15 mouse cellular contexts compared by ENCODE assay signal in genomic region chr10:95244961-95245679, GRCm38 (mm10).
A peak's percentile ranks its signal among the peaks of the same experiment; 100 is the strongest.
DNase-seq lines count a peak whose midpoint lies in the region; ATAC-seq lines count a peak whose summit lies in the region.
"Had no signal": no experiment of that assay in that cellular context is flagged by ENCODE, and none has a peak within 500 bp of the region (broad histone marks: within the 10 kb centered on the region; RNA-seq: fewer than 3 reads in every experiment).

No protein-coding gene starts in this region.

- DNase-seq in ES-CJ7 (ENCODE audit: low read depth, low spot score) = peak; percentile 93
- DNase-seq in WW6 (ENCODE audit: low read depth, low spot score) = peak; percentile 56
- DNase-seq in spleen, postnatal 14 days (ENCODE audit: low spot score in 2 of 2) = no peak
- DNase-seq in right cerebral cortex, adult 18-20 months = no peak
- DNase-seq: adrenal gland, postnatal 36 days; liver; lung, postnatal 10 days; thymus, postnatal 14 days had no signal

- peaks cover 2% of the 10 kb centered on the region; the same call in 1 of the 2 replicates for H3K27me3 ChIP-seq in hindbrain, embryonic 13.5 days
- no peaks in the 10 kb centered on the region for H3K27me3 ChIP-seq in midbrain, embryonic 15.5 days (replicated peaks)
- H3K27me3 ChIP-seq: CH12.LX; embryonic facial prominence, embryonic 15.5 days; heart, embryonic 15.5 days had no signal

- H3K4me2 ChIP-seq in hindbrain, embryonic 13.5 days = 0 out of 2 replicates have a peak overlapping the region, but pooled peaks have one; percentile 15
- H3K4me2 ChIP-seq in midbrain, embryonic 15.5 days = no peak overlapping the region
- H3K4me2 ChIP-seq: embryonic facial prominence, embryonic 15.5 days; heart, embryonic 15.5 days had no signal

- no peak overlapping the region for H3K4me3 ChIP-seq in hindbrain, embryonic 13.5 days
- no peak overlapping the region for H3K4me3 ChIP-seq in midbrain, embryonic 15.5 days
- H3K4me3 ChIP-seq: embryonic facial prominence, embryonic 15.5 days; heart, embryonic 15.5 days had no signal

- peak; percentile 47; the same call in 1 of the 2 replicates for ATAC-seq in hindbrain, embryonic 13.5 days (ENCODE audit: low FRiP score)
- ATAC-seq in midbrain, embryonic 15.5 days (replicated peaks) = peak; percentile 46
- no peak for ATAC-seq in megakaryocyte, adult 5-6 weeks (ENCODE audit: poor library complexity, severe bottlenecking)
- ATAC-seq: inflammation-experienced regulatory T-cells, adult 6 months had no signal

- H3K36me3 ChIP-seq in hindbrain, embryonic 13.5 days = no peaks in the 10 kb centered on the region
- no peaks in the 10 kb centered on the region for H3K36me3 ChIP-seq in midbrain, embryonic 15.5 days (replicated peaks)
- H3K36me3 ChIP-seq: embryonic facial prominence, embryonic 15.5 days; heart, embryonic 15.5 days had no signal

- peaks cover 10% of the 10 kb centered on the region for H3K4me1 ChIP-seq in hindbrain, embryonic 13.5 days (replicated peaks)
- H3K4me1 ChIP-seq in midbrain, embryonic 15.5 days = peaks cover 12% of the 10 kb centered on the region
- H3K4me1 ChIP-seq: embryonic facial prominence, embryonic 15.5 days had no signal

- no peaks in the 10 kb centered on the region for H3K9me3 ChIP-seq in hindbrain, embryonic 13.5 days
- H3K9me3 ChIP-seq in midbrain, embryonic 15.5 days = no peaks in the 10 kb centered on the region
- H3K9me3 ChIP-seq: embryonic facial prominence, embryonic 15.5 days; heart, embryonic 15.5 days had no signal

- no peak overlapping the region for H3K27ac ChIP-seq in hindbrain, embryonic 13.5 days
- 0 out of 2 replicates have a peak overlapping the region, but pooled peaks have one; percentile 8 for H3K27ac ChIP-seq in midbrain, embryonic 15.5 days
- H3K27ac ChIP-seq: embryonic facial prominence, embryonic 15.5 days; heart, embryonic 15.5 days had no signal

- no peak overlapping the region for H3K9ac ChIP-seq in hindbrain, embryonic 13.5 days
- H3K9ac ChIP-seq in midbrain, embryonic 15.5 days = no peak overlapping the region
- H3K9ac ChIP-seq: embryonic facial prominence, embryonic 15.5 days; heart, embryonic 15.5 days had no signal

- 42% methylated on average over 17 of the region's 23 CpGs for WGBS in hindbrain, embryonic 13.5 days
- WGBS in midbrain, embryonic 15.5 days = 40% methylated on average over 22 of the region's 23 CpGs

Comparison
In these comparisons a context has a peak if more than half of its experiments do, and no peak if none do; other contexts are left out.
1. DNase-seq: peak in ES-CJ7 (single experiment) and WW6 (single experiment); none in spleen, postnatal 14 days (0 of 2) and right cerebral cortex, adult 18-20 months (single experiment).